Mouse (Mus musculus): ENCODE measurements around the gene Dnajc2. TPM values are rescaled to one million over a fixed set of nuclear protein-coding genes. Genes with fewer than 3 reads are reported as not detected.
"Not testable (repeated sequence)": the region's sequence is repeated elsewhere in the genome, so short reads cannot be mapped to it uniquely, and the experiment has no call there.

Dnajc2 gene
- polyA plus RNA-seq, 1 experiment from 2014 or later: 46.8 TPM

- Histone ChIP-seq H3K9me3 (no peaks in the 10 kb centered on the region), H3K36me3 (no peaks in the 10 kb centered on the region), H3K4me1 (peaks cover 14% of the 10 kb centered on the region), H3K4me3 (no peak overlapping the region), H3K4me2 (peak overlapping the region; percentile 3; the same call in 1 of the 2 replicates), H3K9ac (peak overlapping the region; percentile 44; the same call in 1 of the 2 replicates), H3K27me3 (replicated peaks) (no peaks in the 10 kb centered on the region), H3K27ac (replicated peaks) (peak overlapping the region; percentile 54)
- WGBS: 52% methylated on average over 1 of the region's 1 CpGs
- ATAC-seq (ENCODE audit: extremely low read depth, insufficient number of reproducible peaks, low FRiP score, low TSS enrichment): no peak
Measured at GRCm38 (mm10) chr5:21724427-21724826, 60.6 kb downstream of the Dnajc2 start.

- Histone ChIP-seq H3K4me1 (peaks cover 5% of the 10 kb centered on the region; the same call in 1 of the 2 replicates), H3K27ac (replicated peaks) (no peak overlapping the region), H3K36me3 (no peaks in the 10 kb centered on the region), H3K27me3 (replicated peaks) (no peaks in the 10 kb centered on the region), H3K4me2 (no peak overlapping the region), H3K9me3 (no peaks in the 10 kb centered on the region), H3K4me3 (no peak overlapping the region), H3K9ac (no peak overlapping the region)
- no peak for ATAC-seq (ENCODE audit: extremely low read depth, insufficient number of reproducible peaks, low FRiP score, low TSS enrichment)
- WGBS: 88% methylated on average over 2 of the region's 2 CpGs
Measured at GRCm38 (mm10) chr5:21719209-21719608, 65.8 kb downstream of the Dnajc2 start.

GRCm38 (mm10) chr5:21718546-21718945, 66.5 kb downstream of the Dnajc2 start:
- Histone ChIP-seq H3K9ac (no peak overlapping the region), H3K27ac (replicated peaks) (no peak overlapping the region), H3K4me3 (no peak overlapping the region), H3K4me1 (no peaks in the 10 kb centered on the region), H3K4me2 (no peak overlapping the region), H3K9me3 (no peaks in the 10 kb centered on the region), H3K36me3 (no peaks in the 10 kb centered on the region), H3K27me3 (replicated peaks) (no peaks in the 10 kb centered on the region)
- 71% methylated on average over 5 of the region's 5 CpGs for WGBS
- no peak for ATAC-seq (ENCODE audit: extremely low read depth, insufficient number of reproducible peaks, low FRiP score, low TSS enrichment)

- Histone ChIP-seq H3K4me1 (0 out of 2 replicates have a peak, but pooled peaks cover 2% of the 10 kb centered on the region), H3K27ac (replicated peaks) (no peak overlapping the region), H3K4me2 (no peak overlapping the region), H3K9me3 (no peaks in the 10 kb centered on the region), H3K4me3 (no peak overlapping the region), H3K27me3 (replicated peaks) (no peaks in the 10 kb centered on the region), H3K36me3 (no peaks in the 10 kb centered on the region), H3K9ac (no peak overlapping the region)
- WGBS: 86% methylated on average over 10 of the region's 10 CpGs
- ATAC-seq (ENCODE audit: extremely low read depth, insufficient number of reproducible peaks, low FRiP score, low TSS enrichment): no peak
Measured at GRCm38 (mm10) chr5:21717165-21717715, 67.8 kb downstream of the Dnajc2 start.

GRCm38 (mm10) chr5:21714447-21714846, 70.6 kb downstream of the Dnajc2 start:
- Histone ChIP-seq H3K4me3 (no peak overlapping the region), H3K4me2 (no peak overlapping the region), H3K36me3 (no peaks in the 10 kb centered on the region), H3K27me3 (replicated peaks) (peaks cover 4% of the 10 kb centered on the region; the same call in 1 of the 2 replicates), H3K4me1 (0 out of 2 replicates have a peak, but pooled peaks cover 3% of the 10 kb centered on the region), H3K27ac (replicated peaks) (no peak overlapping the region), H3K9ac (no peak overlapping the region), H3K9me3 (no peaks in the 10 kb centered on the region)
- 95% methylated on average over 4 of the region's 4 CpGs for WGBS
- no peak for ATAC-seq (ENCODE audit: extremely low read depth, insufficient number of reproducible peaks, low FRiP score, low TSS enrichment)

- no peaks in the 10 kb centered on the region for H3K36me3 ChIP-seq
- H3K4me2 ChIP-seq: no peak overlapping the region
- H3K4me3 ChIP-seq: no peak overlapping the region
- no peak overlapping the region for H3K27ac ChIP-seq (replicated peaks)
- H3K9me3 ChIP-seq: no peaks in the 10 kb centered on the region
- WGBS: 60% methylated on average over 13 of the region's 13 CpGs
- H3K4me1 ChIP-seq: 0 out of 2 replicates have a peak, but pooled peaks cover 3% of the 10 kb centered on the region
- ATAC-seq (ENCODE audit: extremely low read depth, insufficient number of reproducible peaks, low FRiP score, low TSS enrichment): no peak
- H3K27me3 ChIP-seq (replicated peaks): peaks cover 4% of the 10 kb centered on the region; the same call in 1 of the 2 replicates
- H3K9ac ChIP-seq: no peak overlapping the region
Measured at GRCm38 (mm10) chr5:21712127-21712715, 72.8 kb downstream of the Dnajc2 start.

- H3K9ac ChIP-seq; H3K9me3 ChIP-seq; H3K27ac ChIP-seq (replicated peaks); H3K4me3 ChIP-seq; H3K27me3 ChIP-seq (replicated peaks); H3K4me2 ChIP-seq; ATAC-seq (ENCODE audit: extremely low read depth, insufficient number of reproducible peaks, low FRiP score, low TSS enrichment); H3K36me3 ChIP-seq: not testable (repeated sequence)
- H3K4me1 ChIP-seq: peaks cover 17% of the 10 kb centered on the region
- 71% methylated on average over 8 of the region's 8 CpGs for WGBS
Measured at GRCm38 (mm10) chr5:21708011-21708410, 77.0 kb downstream of the Dnajc2 start.

Other genes starting within 250 kb of the Dnajc2 start
- gene Lrrc17, start 241.7 kb downstream of the Dnajc2 start, polyA plus RNA-seq (2015; fragmentation: Nextera tagmentation; extraction: Ambion mirVana): 11.2 and 14.3 TPM in 2 replicates
- 0.07 and 0.13 TPM in 2 replicates for gene Fbxl13, start 139.6 kb downstream of the Dnajc2 start, polyA plus RNA-seq (2015; fragmentation: Nextera tagmentation; extraction: Ambion mirVana)
- gene Armc10, start 139.4 kb downstream of the Dnajc2 start, polyA plus RNA-seq (2015; fragmentation: Nextera tagmentation; extraction: Ambion mirVana): 20.4 and 21.9 TPM in 2 replicates
- gene Napepld, start 83.9 kb downstream of the Dnajc2 start, polyA plus RNA-seq (2015; fragmentation: Nextera tagmentation; extraction: Ambion mirVana): 4.2 and 4.7 TPM in 2 replicates
- gene Pmpcb, start 48.1 kb downstream of the Dnajc2 start, polyA plus RNA-seq (2015; fragmentation: Nextera tagmentation; extraction: Ambion mirVana): 131 and 149 TPM in 2 replicates
- gene Psmc2, start within 50 bp of the Dnajc2 start, polyA plus RNA-seq (2015; fragmentation: Nextera tagmentation; extraction: Ambion mirVana): 138 and 158 TPM in 2 replicates
- gene Slc26a5, start 80.4 kb upstream of the Dnajc2 start, polyA plus RNA-seq (2015; fragmentation: Nextera tagmentation; extraction: Ambion mirVana): not detected in 2 replicates